8 mouse cellular contexts compared by ENCODE assay signal in genomic region chr2:164170902-164171301, GRCm38 (mm10). TPM values are rescaled to one million over a fixed set of nuclear protein-coding genes. Genes with fewer than 3 reads are reported as not detected.
DNase-seq lines count a peak whose midpoint lies in the region; ATAC-seq lines count a peak whose summit lies in the region.

TSS of gene Kcns1 (minus strand) at chr2:164171113.

- no peaks in the 10 kb centered on the region for H3K36me3 ChIP-seq in limb, embryonic 13.5 days
- no peaks in the 10 kb centered on the region for H3K36me3 ChIP-seq in stomach, embryonic 16.5 days (ENCODE audit: control insufficient read depth, insufficient read depth, low read length)

- peak within 1 kb of the TSS; percentile 47 for H3K4me3 ChIP-seq in limb, embryonic 13.5 days
- peak within 1 kb of the TSS; percentile 37 for H3K4me3 ChIP-seq in stomach, embryonic 16.5 days (replicated peaks; ENCODE audit: low read length)

- 0 out of 2 replicates have a peak, but pooled peaks cover 3% of the 10 kb centered on the region for H3K9me3 ChIP-seq in limb, embryonic 13.5 days
- no peaks in the 10 kb centered on the region for H3K9me3 ChIP-seq in stomach, embryonic 16.5 days (replicated peaks; ENCODE audit: control insufficient read depth, low read length)

- H3K9ac ChIP-seq in limb, embryonic 13.5 days: peak within 1 kb of the TSS; percentile 67
- peak within 1 kb of the TSS; percentile 55 for H3K9ac ChIP-seq in stomach, embryonic 16.5 days (ENCODE audit: low read length)

- WGBS in limb, embryonic 13.5 days: under 1% methylated on average over 27 of the region's 29 CpGs
- WGBS in stomach, embryonic 16.5 days: under 1% methylated on average over 29 of the region's 29 CpGs

- DNase-seq in embryo, embryonic 10.5 days (ENCODE audit: low spot score): peak; percentile 18
- no peak for DNase-seq in embryo, embryonic 10 days (ENCODE audit: low spot score)
- peak; percentile 39 for DNase-seq in right cerebral cortex, adult 18-20 months
- DNase-seq in right cerebral cortex, adult 2 months (ENCODE audit: low spot score in 2 of 2): no peak
- no peak for DNase-seq in T-cell, adult 2 months (ENCODE audit: low spot score)
- no peak for DNase-seq in layer of hippocampus, adult 8-10 months (ENCODE audit: low spot score in 2 of 2)

- no peak for ATAC-seq in limb, embryonic 13.5 days (ENCODE audit: low FRiP score, low read depth)
- ATAC-seq in stomach, embryonic 16.5 days (ENCODE audit: insufficient read depth, low FRiP score): no peak

- H3K4me2 ChIP-seq in limb, embryonic 13.5 days (replicated peaks): peak within 1 kb of the TSS; percentile 73
- peak within 1 kb of the TSS; percentile 58 for H3K4me2 ChIP-seq in stomach, embryonic 16.5 days (ENCODE audit: low read depth, low read length)

- H3K27ac ChIP-seq in limb, embryonic 13.5 days: no peak within 1 kb of the TSS; the same call in 1 of the 2 replicates
- no peak within 1 kb of the TSS for H3K27ac ChIP-seq in stomach, embryonic 16.5 days (ENCODE audit: low read length)

- H3K27me3 ChIP-seq in limb, embryonic 13.5 days: peaks cover 88% of the 10 kb centered on the region
- H3K27me3 ChIP-seq in stomach, embryonic 16.5 days (ENCODE audit: control insufficient read depth, insufficient read depth, low read length): peaks cover 61% of the 10 kb centered on the region

- H3K4me1 ChIP-seq in limb, embryonic 13.5 days: peaks cover 39% of the 10 kb centered on the region
- H3K4me1 ChIP-seq in stomach, embryonic 16.5 days (ENCODE audit: control insufficient read depth, insufficient read depth, low read length): peaks cover 19% of the 10 kb centered on the region

RNA-seq across cellular contexts. Expression of gene Kcns1, which starts in this region (rescaled TPM):
- 2.5 and 2.8 TPM in 2 replicates for polyA plus RNA-seq in limb, embryonic 13.5 days (2015; fragmentation: Nextera tagmentation; extraction: Ambion mirVana)
- 0.14 and 0.29 TPM in 2 replicates for polyA plus RNA-seq in stomach, embryonic 16.5 days (2015; fragmentation: Nextera tagmentation; extraction: Ambion mirVana)
- total RNA-seq in layer of hippocampus, adult 8-10 months (2022): 1 to 10 TPM; 5.3 to 7.8 (median 6.2) TPM

Comparison
In these comparisons a context has a peak if more than half of its experiments do, and no peak if none do; other contexts are left out.
1. DNase-seq: peak in embryo, embryonic 10.5 days (single experiment) and right cerebral cortex, adult 18-20 months (single experiment); none in embryo, embryonic 10 days (single experiment), right cerebral cortex, adult 2 months (0 of 2), T-cell, adult 2 months (single experiment) and layer of hippocampus, adult 8-10 months (0 of 2).